Mouse (Mus musculus) left cerebral cortex, adult 8-10 months (tissue): ENCODE data around the gene Fer1l5. TPM values are rescaled to one million over a fixed set of nuclear protein-coding genes. Genes with fewer than 3 reads are reported as not detected.

ENCODE experiments used
- DNase-seq, 2 experiments: peaks; one replicate each; pipeline ENCODE4 v3.0.0; 2022; ENCODE audit warnings: low spot score in 2 of 2
- total RNA-seq, 4 experiments: library from RNA; stranded (reverse); gene quantifications; 2 replicates each; pipeline ENCODE4 v1.2.4; 2022

The Fer1l5 gene
- total RNA-seq: not detected

DNA sequence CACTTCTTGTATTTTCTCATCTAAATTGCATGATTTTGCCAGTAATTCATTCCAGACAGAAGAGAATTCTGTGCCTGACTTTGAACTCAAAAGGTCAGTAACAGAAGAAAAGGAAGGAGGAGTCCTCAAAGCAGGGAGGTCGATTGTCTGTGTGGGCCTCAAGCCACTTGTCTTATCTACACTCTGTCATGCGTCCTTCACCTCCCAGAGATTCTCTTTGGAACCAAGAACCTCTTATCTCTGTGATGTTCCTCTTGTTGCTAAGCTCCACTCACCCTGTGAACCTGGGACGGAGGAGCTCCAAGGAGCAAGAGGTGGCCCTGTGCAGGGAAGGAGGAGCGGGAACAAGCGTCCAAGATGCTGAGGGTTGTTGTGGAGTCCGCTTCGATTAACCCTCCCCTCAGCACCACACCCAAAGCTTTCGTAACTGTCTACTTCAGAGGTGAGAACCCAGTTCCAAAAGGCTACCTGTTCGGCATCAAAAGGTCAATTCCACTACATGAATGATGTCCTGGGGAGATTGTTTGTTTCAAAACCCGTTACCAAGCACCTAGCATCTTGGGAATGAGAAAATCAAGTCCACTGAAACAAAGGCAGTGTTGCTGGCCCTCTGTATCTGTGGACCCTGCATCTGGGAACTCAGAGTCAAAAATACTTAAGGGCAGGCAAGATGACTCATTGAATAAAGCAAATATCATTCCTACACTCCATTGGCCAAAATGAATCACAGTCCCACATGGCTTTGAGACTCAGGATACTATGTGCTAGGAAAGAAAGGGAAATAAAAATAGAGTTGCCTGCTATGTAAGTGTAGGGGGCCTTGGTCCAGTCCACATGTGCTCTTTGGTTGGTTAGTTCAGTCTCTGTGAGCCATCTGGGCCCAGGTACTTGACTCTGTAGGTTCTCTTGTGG, at the start of gene Fer1l5:
TSS of gene Fer1l5 (plus strand) at position 358 of the 912 bp plus-strand sequence.
- no peak for DNase-seq

DNA sequence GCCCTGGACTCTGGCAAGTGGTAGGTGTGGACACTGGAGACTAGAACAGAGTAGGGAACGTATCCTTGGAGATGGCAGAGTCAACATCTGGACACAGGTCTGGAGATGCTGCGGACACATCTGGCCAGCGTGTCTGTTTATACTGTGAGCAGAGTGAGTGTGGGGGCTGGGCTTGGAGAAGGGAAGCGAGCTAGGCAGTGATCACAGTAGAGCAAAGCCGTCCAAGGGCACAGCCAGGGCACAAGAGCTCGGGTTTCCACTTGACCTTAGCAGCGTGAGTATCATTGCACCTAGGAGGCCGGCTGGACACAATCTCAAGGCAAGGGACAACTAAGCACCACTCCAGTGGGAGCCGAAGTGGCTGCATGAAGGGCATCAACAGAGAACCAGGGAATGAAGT, 49.0 kb upstream of the Fer1l5 start:
- DNase-seq: no peak

DNA sequence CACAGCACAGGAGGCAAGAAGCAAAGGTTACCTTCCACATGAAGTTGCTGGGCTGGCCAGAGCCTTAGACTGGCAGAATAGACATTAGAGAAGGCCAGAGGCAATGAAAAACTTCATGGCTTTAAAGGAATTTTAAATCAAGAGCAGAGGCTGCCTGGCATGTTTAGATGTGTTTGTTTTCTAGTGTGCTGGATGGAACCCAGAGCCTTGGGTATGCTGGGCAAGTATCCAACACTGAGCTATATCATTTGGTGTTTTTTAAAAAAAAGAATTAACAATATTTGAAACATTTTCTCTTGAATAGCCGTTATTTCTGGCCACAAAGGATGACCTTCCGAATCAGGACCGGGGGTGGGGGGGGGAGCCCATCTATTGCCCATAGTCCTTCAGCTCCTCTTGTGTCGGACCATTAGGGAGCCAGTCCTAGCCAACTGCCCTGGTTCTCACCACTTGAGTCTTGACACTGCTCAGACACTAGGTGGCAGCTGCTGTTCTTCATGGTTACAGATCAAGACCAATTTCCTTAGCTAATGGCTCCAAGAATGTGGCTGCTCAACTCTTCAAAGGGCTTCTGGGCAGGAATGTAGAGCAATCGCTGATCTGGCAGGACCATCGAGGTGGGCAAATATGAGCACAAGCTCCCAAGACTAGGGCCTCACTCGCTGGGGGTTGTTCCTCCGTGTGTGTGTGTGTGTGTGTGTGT, 48.2 kb upstream of the Fer1l5 start:
- no peak for DNase-seq

DNA sequence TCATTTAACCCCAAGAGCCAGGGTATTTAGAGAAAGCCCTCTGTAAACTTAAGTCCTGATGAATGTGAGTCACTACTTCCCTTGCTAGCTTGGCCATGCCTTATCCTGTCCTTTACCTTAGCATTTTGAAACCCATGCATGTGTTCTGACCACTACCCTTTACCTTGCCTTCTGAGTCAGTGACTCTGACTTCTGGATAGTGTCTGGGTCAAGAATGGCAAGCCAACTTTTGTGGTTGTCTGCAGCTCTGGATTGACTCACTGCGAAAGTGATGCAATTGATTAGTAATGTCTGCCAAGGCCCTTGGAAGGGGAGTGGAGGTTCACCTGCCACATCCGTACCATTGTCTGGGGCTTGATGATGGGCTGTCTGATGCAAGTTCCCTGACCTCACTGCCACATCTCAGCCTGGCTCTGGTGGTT, 46.2 kb upstream of the Fer1l5 start:
- DNase-seq: no peak

DNA sequence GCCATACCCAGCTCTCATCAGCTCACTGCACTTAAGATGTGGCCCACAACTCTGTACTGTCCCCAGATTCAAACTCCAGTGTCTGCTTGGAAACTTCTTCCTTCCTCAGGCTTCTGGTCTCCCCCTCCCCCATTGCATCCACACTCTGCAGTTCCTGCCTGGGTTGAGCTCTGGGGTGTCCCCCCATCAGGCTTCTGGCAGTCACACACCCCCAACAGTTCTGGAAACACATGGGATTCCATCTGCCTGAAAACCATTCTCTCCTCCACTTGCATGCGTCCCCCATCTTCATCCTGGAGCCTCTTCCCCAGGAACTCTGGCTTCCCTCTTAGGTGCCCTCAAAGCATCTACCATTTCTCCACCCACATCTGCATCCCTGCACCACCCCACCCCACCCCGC, 45.3 kb upstream of the Fer1l5 start:
- DNase-seq: no peak

DNA sequence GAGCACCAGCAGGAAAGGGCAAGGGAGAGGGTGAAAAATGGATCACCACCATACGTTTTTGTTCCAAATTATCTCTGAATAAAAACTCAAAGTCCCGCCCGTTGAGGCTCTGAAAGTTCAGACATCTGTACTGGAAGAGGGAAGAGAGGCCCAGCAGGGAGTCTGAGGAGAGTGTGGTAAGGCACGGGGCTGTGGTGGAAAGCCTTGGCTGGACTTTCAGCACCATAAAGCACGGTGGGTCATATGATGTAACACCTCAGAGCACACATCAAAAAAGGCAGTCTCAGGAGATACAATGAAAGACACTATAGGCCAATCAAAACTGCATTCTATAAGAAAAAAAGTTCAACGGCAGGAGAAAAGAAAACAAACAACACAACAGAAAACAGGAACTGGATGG, 40.3 kb upstream of the Fer1l5 start:
- no peak for DNase-seq

DNA sequence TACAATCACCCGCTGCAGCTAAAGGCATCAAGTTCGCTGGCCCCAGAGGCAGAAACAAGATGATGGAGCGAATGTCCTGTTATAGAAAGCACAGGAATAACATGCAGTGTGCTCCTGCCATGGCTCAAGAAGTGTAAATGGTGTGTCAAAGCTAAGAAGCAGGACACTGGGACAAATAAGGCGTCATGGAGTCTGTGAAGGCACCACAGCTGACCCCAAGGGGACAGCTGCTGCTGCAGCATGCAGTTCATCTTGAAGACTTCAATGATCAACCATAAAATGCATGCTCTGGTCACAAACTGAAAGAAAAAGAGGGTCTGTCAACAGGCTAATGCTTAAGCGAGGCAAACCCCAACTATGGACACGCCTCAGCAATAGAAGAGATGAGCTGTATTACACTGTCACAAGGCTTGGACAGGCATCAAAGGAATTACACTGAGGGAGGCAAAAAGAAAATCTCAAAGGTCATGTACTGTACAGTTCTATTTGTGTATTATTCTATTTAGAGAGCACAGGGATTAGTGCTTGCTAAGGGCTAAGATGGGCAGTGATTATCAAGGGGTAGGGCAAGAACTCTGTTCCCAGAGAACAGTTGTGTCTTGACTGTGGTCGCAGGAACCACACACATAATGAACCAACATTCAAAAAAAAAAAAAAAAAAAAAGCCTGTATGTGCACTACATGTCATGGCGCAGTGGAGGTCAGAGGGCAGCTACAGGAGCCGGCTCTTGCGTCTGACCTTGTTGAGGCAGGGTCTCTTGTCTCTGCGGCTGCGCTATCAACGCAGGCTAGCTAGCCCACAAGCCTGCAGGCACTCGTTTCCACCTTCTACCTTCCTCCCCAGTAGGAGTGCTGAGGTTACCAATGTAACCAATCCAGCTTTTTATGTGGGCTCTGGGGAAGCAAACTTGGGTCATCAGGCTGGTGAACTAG, 38.9 kb upstream of the Fer1l5 start:
- no peak for DNase-seq

DNA sequence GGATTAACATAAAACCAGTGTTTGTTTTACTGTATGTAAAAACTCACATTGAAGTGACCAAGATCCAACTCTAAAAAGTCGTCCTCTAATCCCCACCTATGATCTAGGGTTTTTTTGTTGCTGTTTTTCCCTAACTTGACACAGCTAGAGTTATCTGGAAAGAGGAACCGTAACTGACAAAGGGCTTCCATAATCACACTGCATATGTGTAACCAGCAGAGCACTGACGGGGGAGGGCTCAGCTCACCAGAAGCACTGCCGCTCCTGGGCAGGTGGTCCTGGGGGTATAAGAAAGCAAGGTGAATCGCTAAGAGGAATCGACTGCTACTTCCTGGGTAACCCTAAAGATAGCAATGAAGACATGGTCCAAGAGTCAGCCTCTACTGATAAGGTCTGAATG, 29.5 kb upstream of the Fer1l5 start:
- no peak for DNase-seq

DNA sequence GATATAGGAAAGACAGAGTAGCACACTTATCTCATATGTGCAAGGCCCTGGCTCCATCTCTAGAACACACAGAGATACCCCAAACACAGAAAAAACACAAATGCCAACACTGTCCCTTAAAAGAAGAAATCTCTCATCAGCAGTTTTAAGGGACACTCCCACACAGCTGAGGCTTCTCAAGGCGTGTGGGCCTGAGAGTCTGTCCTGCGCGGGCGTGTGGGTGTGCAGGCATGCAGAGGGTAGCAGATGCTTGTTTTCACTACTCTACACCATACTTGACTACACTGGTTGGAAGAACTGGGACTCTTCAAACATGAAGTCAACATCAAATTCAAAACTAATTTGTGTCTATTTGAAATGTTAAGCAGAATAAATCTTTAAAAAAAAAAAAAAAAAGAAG, 19.7 kb upstream of the Fer1l5 start:
- peak in 1 of 2 experiments; percentile 65 for DNase-seq

DNA sequence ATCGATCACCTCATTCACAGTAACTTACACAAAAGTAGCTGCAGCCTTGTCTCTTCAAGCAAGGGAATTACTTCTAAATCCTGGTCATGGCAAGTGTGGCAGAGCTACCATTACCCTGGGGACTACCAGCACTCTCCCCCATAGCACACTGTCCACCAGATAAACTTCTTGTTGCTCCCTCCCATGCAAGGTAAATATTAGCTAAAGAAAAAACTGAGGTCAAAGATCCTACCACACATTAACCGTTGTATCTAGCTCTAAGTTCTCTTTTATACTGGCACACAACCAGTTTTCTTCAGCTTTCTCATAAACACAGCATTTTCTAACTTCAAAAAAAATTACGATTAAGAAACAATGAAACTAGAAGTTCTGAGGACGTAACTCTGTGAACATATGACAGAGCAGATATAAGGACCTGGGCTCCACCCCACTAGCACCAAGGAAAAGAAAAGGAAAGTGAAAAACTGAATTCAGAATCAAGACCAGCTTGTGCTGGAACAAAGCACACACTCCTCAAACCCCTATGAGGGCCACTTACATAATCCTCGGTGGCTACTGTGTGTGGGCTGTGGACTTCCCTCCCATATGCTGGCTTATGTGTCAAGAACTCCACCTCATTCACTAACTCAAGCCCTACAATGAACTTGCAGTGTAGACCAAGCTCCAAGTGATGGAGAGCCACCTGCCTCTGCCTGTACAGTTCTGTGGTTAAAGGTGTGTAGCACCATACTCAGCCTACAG, 15.0 kb upstream of the Fer1l5 start:
- DNase-seq: no peak

DNA sequence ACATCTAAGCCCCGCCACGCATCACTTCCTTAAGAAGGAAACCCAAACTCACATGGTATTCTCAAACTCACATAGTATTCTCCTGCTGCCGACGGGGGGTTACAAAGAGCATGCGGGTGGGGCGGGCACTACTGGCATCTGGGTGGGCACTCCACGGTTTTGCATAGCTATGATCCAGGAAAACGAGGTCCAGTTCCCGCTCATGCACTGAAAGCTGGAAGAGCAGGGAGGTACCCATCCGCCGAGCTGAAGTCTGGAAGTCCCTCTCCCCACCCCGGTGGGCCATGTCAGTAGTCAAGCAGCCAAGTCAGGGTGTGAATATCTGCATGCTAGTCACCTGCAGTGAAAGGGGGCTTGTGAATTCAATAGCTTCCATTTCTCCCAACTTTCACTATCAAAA, 4.4 kb upstream of the Fer1l5 start:
- no peak for DNase-seq

DNA sequence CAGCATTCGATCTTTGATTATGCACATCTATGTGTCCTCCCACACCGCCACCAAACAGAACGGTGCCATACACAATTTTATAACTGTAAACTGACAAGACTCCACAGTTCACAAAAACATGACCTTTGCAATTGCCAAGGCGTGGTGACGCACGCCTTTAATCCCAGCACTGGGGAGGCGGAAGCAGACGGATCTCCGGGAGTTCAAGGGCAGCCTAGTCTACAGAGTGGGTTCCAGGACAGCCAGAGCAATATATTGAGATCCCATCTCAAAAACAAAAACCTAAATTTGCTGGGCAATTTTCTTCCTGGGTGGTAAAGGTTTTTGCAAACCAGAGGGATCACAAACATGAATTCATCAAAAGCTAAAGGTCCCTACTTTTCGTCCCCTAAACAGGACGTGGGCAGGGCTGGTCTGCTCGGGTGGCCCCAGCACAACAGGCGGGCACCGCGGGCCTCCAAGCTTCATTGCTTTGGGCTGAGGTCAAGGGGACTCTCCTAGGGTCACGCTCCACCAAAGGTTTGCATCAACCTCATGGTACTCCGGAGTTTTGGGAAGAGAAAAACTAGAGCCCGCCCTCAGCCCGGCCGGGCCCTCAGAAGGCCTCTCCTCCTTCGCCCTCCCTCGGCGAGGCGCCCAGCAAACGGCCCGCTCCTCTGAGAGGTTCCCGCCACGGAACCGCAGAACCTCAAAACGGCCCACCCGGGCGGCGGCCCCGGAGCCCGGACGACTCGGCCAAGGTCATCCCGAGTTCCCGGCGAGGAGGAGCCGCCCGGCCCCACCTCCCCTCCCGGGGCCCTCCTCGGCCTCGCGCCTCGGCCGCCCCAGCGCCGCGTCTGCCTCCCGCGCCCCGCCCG, 3.8 kb upstream of the Fer1l5 start:
- peak; percentile 23 to 28 for DNase-seq

DNA sequence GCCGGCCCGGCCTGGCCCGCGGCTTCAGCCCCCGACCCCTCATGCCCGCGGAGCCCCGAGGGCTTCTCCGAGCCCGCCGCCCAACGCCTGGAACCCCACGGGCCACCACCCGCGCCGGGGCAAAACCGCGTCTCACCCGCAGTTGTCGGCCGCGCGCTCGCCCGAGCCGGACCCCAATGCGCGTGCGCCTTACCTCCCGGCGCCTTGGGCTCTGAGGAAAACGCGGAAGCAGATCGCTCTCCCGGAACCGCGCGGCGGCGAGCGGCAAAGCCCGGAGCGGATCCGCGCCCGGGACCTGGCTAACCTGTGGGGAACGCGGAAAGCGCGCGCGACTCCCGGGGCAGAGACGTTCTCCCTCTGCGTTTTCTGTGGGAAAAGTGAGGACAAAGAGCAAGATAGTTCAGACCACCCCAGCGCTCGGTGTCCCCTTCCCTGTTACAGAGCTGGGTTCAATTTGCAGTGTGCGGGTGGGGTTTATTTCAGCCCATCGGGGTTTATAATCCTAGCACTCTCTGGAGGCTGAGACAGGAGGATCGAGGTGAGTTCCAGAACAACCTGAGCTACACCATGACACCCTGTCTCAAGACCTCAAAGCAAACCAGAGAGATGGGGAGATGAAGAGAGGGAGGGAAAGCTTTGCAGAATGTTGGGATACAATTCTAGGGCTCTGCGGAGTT, 3.0 kb upstream of the Fer1l5 start, which contains the start of gene Kansl3:
TSS of gene Kansl3 (minus strand) at position 213 of the 677 bp plus-strand sequence.
- peak; percentile 47 to 82 for DNase-seq

DNA sequence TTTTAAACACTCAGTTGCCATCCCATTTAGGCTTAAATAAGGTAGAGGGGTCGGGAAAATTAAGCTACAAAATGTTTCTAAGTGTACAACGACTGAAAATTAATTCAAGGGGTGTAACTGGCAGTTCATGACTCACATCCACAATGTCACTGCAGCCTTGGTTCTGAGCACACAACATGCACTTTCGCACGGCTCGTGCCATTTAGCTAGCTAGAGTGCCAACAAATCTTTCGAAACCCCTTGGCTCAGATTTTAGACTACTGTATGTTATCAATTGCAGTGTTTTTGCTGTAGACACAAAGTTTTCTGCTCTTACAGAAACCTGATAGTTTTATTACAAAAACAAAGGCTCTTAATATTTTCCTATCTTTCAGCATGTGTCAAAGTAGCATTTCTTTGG, 1.2 kb upstream of the Fer1l5 start:
- DNase-seq: no peak

DNA sequence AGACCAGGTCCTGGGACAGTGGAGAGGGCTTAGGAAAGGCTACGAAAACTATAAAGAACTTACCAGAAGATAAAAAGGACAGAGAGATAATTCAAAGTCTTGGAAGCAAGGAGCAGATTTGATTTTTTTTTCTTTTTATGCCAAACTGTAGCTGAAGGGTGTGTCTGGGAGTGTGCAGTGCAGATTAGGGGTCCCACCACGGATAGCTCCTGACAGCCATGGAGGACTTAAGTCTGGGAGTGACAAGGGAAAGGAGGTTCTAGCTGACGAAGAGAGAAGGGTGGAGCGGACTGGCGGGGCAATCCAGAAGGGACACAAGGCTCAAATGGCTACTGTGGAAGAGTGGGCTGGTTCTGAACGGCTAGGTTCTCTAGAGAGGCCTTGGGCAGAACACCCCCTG, 6.8 kb downstream of the Fer1l5 start:
- no peak for DNase-seq

DNA sequence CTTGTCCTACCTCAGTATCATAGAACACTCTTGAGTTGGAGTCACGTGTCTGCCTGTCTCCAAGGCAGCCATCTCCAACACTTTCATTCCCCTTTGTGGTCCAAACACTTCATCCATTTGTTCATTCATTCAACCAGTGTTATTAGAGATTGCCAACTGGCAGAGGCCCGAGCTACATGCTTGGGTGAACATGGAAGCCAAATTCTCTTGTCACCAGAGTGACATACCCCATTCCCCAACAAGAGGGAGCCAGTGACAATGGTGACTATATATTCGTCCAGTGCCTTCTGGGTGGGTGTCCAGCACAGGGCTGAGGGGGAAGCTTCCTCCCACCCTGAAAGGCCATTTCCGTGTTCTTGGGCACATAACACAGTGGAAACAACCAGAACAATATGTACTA, 7.5 kb downstream of the Fer1l5 start:
- no peak for DNase-seq

DNA sequence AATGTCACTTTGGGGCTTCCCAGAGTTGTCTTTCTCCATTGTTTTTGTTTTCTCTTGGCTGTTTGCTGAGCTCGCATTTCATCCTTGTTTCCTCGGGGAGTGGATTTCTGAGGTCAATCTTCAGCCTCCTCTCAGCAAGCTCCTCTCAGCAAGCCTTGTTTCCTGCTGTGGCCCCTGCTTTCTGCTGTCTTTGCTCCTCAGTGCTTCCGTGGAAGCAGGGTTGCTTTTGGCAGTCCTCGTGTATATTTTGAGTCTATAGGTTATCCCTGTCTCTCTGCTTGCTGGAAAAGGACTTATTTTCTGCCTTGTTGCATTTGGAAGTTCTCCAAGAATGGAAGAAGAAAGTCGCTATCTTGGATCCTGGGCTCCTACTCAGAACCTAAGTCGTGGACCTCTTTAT, 24.9 kb downstream of the Fer1l5 start:
- DNase-seq: no peak

DNA sequence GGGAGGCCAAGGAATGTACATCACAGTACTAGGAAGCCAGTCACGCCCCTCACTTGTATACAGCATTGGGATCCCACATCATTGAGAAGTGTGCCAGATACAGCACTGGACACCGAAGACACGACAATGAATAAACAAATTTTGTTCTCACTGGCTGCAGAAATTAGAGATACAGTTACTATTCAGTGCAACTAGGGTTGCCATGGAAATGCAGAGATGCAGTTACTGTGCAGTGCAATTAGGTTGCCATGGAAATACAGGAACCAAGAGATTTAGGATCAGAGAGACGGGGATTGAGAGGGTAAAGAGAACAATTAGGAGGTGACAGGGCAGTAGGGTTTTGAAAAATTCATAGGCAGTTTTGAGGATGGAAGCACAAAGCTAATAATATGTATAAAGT, 29.4 kb downstream of the Fer1l5 start:
- DNase-seq: no peak

DNA sequence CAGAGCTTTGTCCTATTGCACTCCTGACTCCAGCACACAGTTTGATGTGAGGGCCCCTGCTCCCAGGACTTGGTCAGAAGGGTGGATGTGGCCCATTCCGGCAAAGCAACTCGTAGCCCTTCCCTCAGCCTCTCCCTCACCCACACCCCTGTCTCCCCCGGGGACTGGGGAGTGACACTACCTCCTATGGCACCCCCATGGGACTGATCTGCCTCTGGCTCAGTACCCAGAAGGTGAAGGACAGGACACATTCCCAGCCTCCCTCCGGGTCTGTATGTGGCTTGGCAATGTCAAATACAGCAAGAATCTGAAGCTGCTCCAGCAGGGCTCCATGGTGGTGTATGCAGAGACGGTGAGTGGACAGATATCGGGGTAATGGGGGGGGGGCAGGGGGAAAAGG, 32.4 kb downstream of the Fer1l5 start:
- DNase-seq: no peak
